Mouse (Mus musculus) gastrocnemius, postnatal 25 days (tissue): ENCODE data around the gene Prdm1. TPM values are rescaled to one million over a fixed set of nuclear protein-coding genes. Genes with fewer than 3 reads are reported as not detected.

Source experiments
- DNase-seq: peaks from one replicate; pipeline ENCODE4 v3.0.0; 2022
- total RNA-seq, 2 experiments: library from RNA; stranded (reverse); gene quantifications; 1 replicate in 1 of 2; 2 replicates in 1 of 2; pipeline ENCODE4 v1.2.3; 2021

Gene Prdm1
- total RNA-seq, 2 experiments from 2014 or later = 0.32 to 0.64 TPM

- no peak for DNase-seq
Measured at GRCm38 (mm10) chr10:44418901-44419300, 109.4 kb downstream of the Prdm1 start.

GRCm38 (mm10) chr10:44415576-44415975, 112.7 kb downstream of the Prdm1 start:
- DNase-seq = no peak

GRCm38 (mm10) chr10:44409958-44410357, 118.3 kb downstream of the Prdm1 start:
- DNase-seq = no peak

DNA sequence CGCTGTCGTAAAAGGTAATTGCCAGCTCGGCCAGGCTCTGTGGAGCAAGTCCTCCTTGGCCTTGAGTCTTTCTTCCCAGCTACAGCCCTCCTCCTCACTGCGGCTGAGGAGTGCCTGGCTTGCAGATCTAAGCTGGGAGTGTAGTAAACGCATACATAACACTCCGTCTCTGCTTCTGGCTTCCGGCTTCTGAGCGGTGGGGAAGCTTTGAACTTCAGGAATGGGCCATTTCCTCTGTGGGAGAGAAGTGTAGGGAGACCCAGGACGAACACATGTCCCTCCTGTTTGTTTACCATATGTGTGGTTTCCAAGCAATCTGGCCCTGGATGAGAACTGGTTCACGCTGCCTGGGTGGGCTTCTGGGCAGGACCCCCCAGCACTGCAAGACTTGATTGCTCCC, 119.2 kb downstream of the Prdm1 start:
- no peak for DNase-seq

- no peak for DNase-seq
Measured at GRCm38 (mm10) chr10:44403415-44403814, 124.9 kb downstream of the Prdm1 start.

- DNase-seq = no peak
Measured at GRCm38 (mm10) chr10:44401600-44401999, 126.7 kb downstream of the Prdm1 start.

- DNase-seq = no peak
Measured at GRCm38 (mm10) chr10:44400602-44401001, 127.7 kb downstream of the Prdm1 start.

DNA sequence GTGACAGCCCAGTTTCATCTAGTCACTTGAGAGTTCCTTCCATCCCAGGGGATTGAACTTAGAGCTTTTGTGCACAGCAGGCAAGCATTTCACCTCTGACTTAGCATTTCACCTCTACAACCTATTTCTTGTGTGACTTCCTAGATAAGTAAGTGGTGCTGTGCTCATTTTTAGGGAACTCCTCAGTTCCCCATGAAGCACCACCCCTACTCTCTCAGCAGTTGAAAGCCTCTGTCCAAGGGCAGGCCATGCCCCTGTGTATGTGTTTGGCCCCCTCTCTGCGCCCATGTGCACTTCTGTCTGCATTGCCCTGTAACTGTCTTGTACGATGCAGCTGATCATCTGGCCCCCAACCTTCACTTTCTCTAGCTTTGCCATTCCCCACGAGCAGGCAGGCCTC, 128.2 kb downstream of the Prdm1 start:
- DNase-seq = no peak

- no peak for DNase-seq
Measured at GRCm38 (mm10) chr10:44392855-44393254, 135.4 kb downstream of the Prdm1 start.

- DNase-seq = no peak
Measured at GRCm38 (mm10) chr10:44391509-44392290, 136.6 kb downstream of the Prdm1 start.

DNA sequence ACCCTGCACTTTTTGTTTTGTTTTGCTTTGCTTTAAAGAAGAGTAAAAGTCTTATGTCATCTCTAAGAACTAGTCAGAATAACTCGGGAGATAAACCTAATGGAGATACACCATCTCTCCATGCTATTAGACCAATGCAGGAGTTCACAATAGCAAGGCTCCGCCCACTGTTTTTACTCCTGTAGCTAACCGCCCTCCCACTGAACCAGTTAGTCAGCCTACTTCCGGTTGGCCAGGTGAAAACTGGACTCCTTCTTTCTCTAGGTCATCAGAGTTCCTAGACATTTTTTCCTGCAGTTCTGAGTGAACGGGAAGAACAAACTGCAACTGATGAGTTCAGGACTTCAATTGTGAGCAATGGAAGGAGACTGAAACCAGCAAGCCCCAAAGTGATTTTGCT, 138.0 kb downstream of the Prdm1 start:
- DNase-seq = no peak

GRCm38 (mm10) chr10:44388706-44389233, 139.5 kb downstream of the Prdm1 start:
- DNase-seq = no peak
